Mouse (Mus musculus) stomach, postnatal 0 days (tissue): Measurements from ENCODE around the gene Snx11. TPM values are rescaled to one million over a fixed set of nuclear protein-coding genes. Genes with fewer than 3 reads are reported as not detected.

ENCODE experiments used
- ATAC-seq: fragments of 200-750 bp; cut with Nextera tagmentation; 2 replicates; pipeline ENCODE4 v1.8.0; 2017; ENCODE audit not compliant: low FRiP score, low TSS enrichment
- DNase-seq: peaks from one replicate; pipeline ENCODE4 v3.0.0-alpha.2; 2016; ENCODE audit warnings: low spot score
- H3K27ac ChIP-seq: fragments of 300-500 bp; sonication (generic); replicated peaks from 2 replicates; pipeline ENCODE4 v1.5.1; 2014; ENCODE audit warnings: mild to moderate bottlenecking, control low read depth
- H3K27me3 ChIP-seq: fragments of 300-500 bp; sonication (generic); 2 replicates; pipeline ENCODE4 v1.6.1; 2014; ENCODE audit warnings: low read length; ENCODE audit not compliant: control insufficient read depth, insufficient read depth
- H3K36me3 ChIP-seq: fragments of 300-500 bp; sonication (generic); 2 replicates; pipeline ENCODE4 v1.6.1; 2014; ENCODE audit warnings: low read length, mixed read lengths; ENCODE audit not compliant: control insufficient read depth, insufficient read depth
- H3K4me1 ChIP-seq: fragments of 300-500 bp; sonication (generic); replicated peaks from 2 replicates; pipeline ENCODE4 v1.6.1; 2014; ENCODE audit warnings: antibody characterized with exemption; ENCODE audit not compliant: control insufficient read depth, insufficient read depth
- H3K4me2 ChIP-seq: fragments of 300-500 bp; sonication (generic); replicated peaks from 2 replicates; pipeline ENCODE4 v1.6.1; 2014; ENCODE audit warnings: low read depth, mild to moderate bottlenecking, control low read depth, moderate library complexity
- H3K4me3 ChIP-seq: fragments of 300-500 bp; sonication (generic); 2 replicates; pipeline ENCODE4 v1.5.1; 2014; ENCODE audit warnings: low read depth, low read length, control low read depth
- H3K9ac ChIP-seq: fragments of 300-500 bp; sonication (generic); 2 replicates; pipeline ENCODE4 v1.6.1; 2014; ENCODE audit warnings: mild to moderate bottlenecking, low read length, control low read depth, mixed read lengths
- H3K9me3 ChIP-seq: fragments of 300-500 bp; sonication (generic); 2 replicates; pipeline ENCODE4 v1.6.1; 2016; ENCODE audit warnings: low read length; ENCODE audit not compliant: control insufficient read depth
- CTCF ChIP-seq: IDR thresholded peaks from 2 replicates; pipeline ENCODE4 v1.5.1; 2016; ENCODE audit warnings: antibody characterized with exemption, low read depth, mild to moderate bottlenecking, moderate library complexity
- EP300 ChIP-seq: optimal IDR thresholded peaks from 2 replicates; pipeline ENCODE3; 2016; ENCODE audit warnings: antibody characterized with exemption
- WGBS: fragments of 180-500 bp; shearing (Covaris S2); extraction: QIAGEN DNeasy Blood & Tissue Kit; methylation state at CpG from one replicate; pipeline ENCODE4 v1.1.7; 2014; 5-methylcytosine and 5-hydroxymethylcytosine counted together
- polyA plus RNA-seq: library from polyadenylated mRNA; unstranded; fragments of >200 nt; fragmentation: Nextera tagmentation; extraction: Ambion mirVana; gene quantifications from 2 replicates; pipeline ENCODE4 v1.2.1, GENCODE M21; 2015

Snx11 gene
- polyA plus RNA-seq, 1 experiment from 2014 or later, result 17.6 TPM

GRCm38 (mm10) chr11:96725833-96726232 is 51.5 kb downstream of the Snx11 start:
- WGBS, result 67% methylated on average over 1 of the region's 1 CpGs
- no peaks in the 10 kb centered on the region for H3K9me3 ChIP-seq
- ATAC-seq, result no peak

GRCm38 (mm10) chr11:96718609-96719008 is 58.8 kb downstream of the Snx11 start:
- H3K27ac ChIP-seq, result no peak overlapping the region
- no peak overlapping the region for H3K4me2 ChIP-seq
- no peaks in the 10 kb centered on the region for H3K36me3 ChIP-seq
- no peak for ATAC-seq
- no peak overlapping the region for H3K4me3 ChIP-seq
- TF ChIP-seq EP300 (no peak), CTCF (no peak)
- 63% methylated on average over 7 of the region's 7 CpGs for WGBS
- H3K9ac ChIP-seq, result no peak overlapping the region
- DNase-seq, result no peak
- H3K4me1 ChIP-seq, result no peaks in the 10 kb centered on the region
- H3K9me3 ChIP-seq, result no peaks in the 10 kb centered on the region
- no peaks in the 10 kb centered on the region for H3K27me3 ChIP-seq

More at GRCm38 (mm10) chr11:96725833-96726232, 51.5 kb downstream of the Snx11 start:
- no peak overlapping the region for H3K4me2 ChIP-seq
- no peak for DNase-seq
- no peak overlapping the region for H3K4me3 ChIP-seq
- no peaks in the 10 kb centered on the region for H3K27me3 ChIP-seq
- no peak overlapping the region for H3K27ac ChIP-seq
- TF ChIP-seq CTCF (no peak), EP300 (no peak)
- H3K36me3 ChIP-seq, result no peaks in the 10 kb centered on the region
- H3K9ac ChIP-seq, result no peak overlapping the region
- H3K4me1 ChIP-seq, result no peaks in the 10 kb centered on the region

Other genes with a start within 250 kb of the Snx11 start
- 30.5 and 38.7 TPM in 2 replicates for gene Cbx1, start 11.6 kb upstream of the Snx11 start, polyA plus RNA-seq
- gene Nfe2l1, start 52.4 kb upstream of the Snx11 start, polyA plus RNA-seq, result 32.4 and 35.6 TPM in 2 replicates
- 84.7 and 95.1 TPM in 2 replicates for gene Copz2, start 72.3 kb upstream of the Snx11 start, polyA plus RNA-seq
- gene Cdk5rap3, start 138.9 kb upstream of the Snx11 start, polyA plus RNA-seq, result 61.7 and 64.9 TPM in 2 replicates
- 112 and 116 TPM in 2 replicates for gene Prr15l, start 150.5 kb upstream of the Snx11 start, polyA plus RNA-seq
- 56.7 and 57.1 TPM in 2 replicates for gene Pnpo, start 166.4 kb upstream of the Snx11 start, polyA plus RNA-seq
- gene Sp2, start 205.4 kb upstream of the Snx11 start, polyA plus RNA-seq, result 5.8 and 7.1 TPM in 2 replicates
- 21.2 and 22.0 TPM in 2 replicates for gene Sp6, start 235.8 kb upstream of the Snx11 start, polyA plus RNA-seq